Mouse (Mus musculus) G1E (cell line): ENCODE measurements around the gene Mbtd1. TPM values are rescaled to one million over a fixed set of nuclear protein-coding genes. Genes with fewer than 3 reads are reported as not detected.

Experiments
- ATAC-seq: 2 replicates; pipeline ENCODE4 v1.8.0; 2016; ENCODE audit warnings: mild to moderate bottlenecking; ENCODE audit not compliant: insufficient number of reproducible peaks, poor library complexity, low FRiP score, severe bottlenecking; ENCODE audit errors: extremely low read depth
- DNase-seq: peaks from one replicate; pipeline ENCODE4 v3.0.0; 2012; ENCODE audit warnings: low spot score
- H3K27me3 ChIP-seq: 2 replicates; pipeline ENCODE4 v1.6.1; 2012; ENCODE audit warnings: mild to moderate bottlenecking, low read length, inconsistent platforms; ENCODE audit not compliant: insufficient read depth
- H3K36me3 ChIP-seq: replicated peaks from 2 replicates; pipeline ENCODE3; 2012; ENCODE audit warnings: mild to moderate bottlenecking, inconsistent platforms
- H3K4me1 ChIP-seq: 2 replicates; pipeline ENCODE4 v1.6.1; 2012; ENCODE audit warnings: low read depth, low read length, inconsistent platforms, mixed read lengths; ENCODE audit not compliant: insufficient read depth
- H3K4me3 ChIP-seq: 2 replicates; pipeline ENCODE4 v1.5.1; 2012; ENCODE audit warnings: low read depth, mild to moderate bottlenecking, inconsistent platforms, low read length, moderate library complexity, mixed read lengths
- H3K9me3 ChIP-seq: replicated peaks from 2 replicates; pipeline ENCODE4 v1.6.1; 2012; ENCODE audit warnings: inconsistent platforms
- CTCF ChIP-seq: IDR thresholded peaks from 2 replicates; pipeline ENCODE4 v1.5.1; 2012; ENCODE audit warnings: low read depth, low read length, inconsistent platforms, mixed read lengths
- GATA1 ChIP-seq: IDR thresholded peaks from 2 replicates; pipeline ENCODE4 v1.6.1; 2012; ENCODE audit warnings: borderline replicate concordance, low read length, inconsistent platforms, mixed read lengths
- GATA2 ChIP-seq: IDR thresholded peaks from 2 replicates; pipeline ENCODE4 v1.6.1; 2012; ENCODE audit warnings: low read depth, low read length, inconsistent platforms, borderline replicate concordance
- POLR2AphosphoS5 ChIP-seq: IDR thresholded peaks from 2 replicates; pipeline ENCODE4 v1.6.1; 2012; ENCODE audit warnings: low read depth, low read length, inconsistent platforms; ENCODE audit not compliant: insufficient replicate concordance
- TAL1 ChIP-seq: conservative IDR thresholded peaks from 2 replicates; pipeline ENCODE4 v1.6.1; 2012; ENCODE audit warnings: low read depth, low read length, inconsistent platforms, mixed read lengths
- polyA plus RNA-seq: library from polyadenylated mRNA; stranded (reverse); fragments of >175 nt; gene quantifications from 2 replicates; pipeline ENCODE4 v1.2.3, GENCODE M21; 2012
- total RNA-seq, 2 experiments: library from RNA; stranded (forward) in 1 of 2; stranded (reverse) in 1 of 2; fragments of 200-1000 nt in 1 of 2; fragments of >200 nt in 1 of 2; fragmentation: Nextera tagmentation in 1 of 2; gene quantifications; 2 replicates each; pipeline ENCODE4 v1.2.3; 2014 to 2017

The Mbtd1 gene
- total and polyA plus RNA-seq, 3 experiments: 29.3 to 105 (median 39.4) TPM

DNA sequence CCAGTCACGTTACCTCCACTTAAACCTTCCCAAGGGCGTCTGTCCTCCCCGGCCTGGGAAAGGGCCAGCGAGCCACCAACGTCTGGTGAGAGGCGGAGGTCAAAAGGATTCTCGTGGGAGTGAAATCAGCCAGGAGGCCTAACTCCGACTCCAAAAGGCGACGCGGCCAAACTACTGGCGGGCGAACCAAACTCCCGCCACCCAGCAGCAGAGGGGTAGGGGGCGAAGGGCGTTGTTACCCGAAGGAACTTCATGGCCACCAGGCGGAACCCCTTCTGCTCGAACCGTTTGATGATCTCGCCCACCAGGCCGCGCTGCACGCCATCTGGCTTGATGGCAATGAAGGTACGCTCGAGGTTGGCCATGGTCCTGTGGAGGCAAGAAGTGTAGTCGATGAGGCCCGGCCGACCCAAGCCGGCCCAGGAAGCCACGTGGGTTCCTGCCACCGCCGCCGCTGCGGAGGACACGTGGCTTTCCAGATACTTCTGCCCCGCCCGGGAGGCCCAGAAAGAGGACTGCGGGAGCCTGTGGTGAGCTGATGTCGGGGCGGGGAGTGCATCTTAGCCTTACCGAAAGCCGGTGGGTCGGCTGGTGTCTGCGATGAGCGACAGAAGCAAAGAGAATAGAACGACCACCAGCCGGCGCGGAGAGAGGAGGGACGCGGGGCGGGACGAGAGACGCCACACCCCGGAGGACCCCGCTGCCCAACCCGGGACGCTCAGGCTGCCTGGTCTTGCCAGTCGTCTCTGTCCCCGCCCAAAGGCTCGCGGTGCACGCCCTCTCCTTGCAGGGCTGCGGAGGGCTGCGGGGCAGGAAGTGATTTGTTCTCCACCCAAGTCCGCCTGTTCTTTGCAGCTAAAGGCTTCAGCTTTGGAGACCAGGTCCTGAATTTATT, 69.9 kb downstream of the Mbtd1 start:
- Histone ChIP-seq H3K36me3 (peaks cover 82% of the 10 kb centered on the region), H3K4me1 (peaks cover 59% of the 10 kb centered on the region), H3K9me3 (no peaks in the 10 kb centered on the region), H3K27me3 (no peaks in the 10 kb centered on the region), H3K4me3 (peak overlapping the region; percentile 80)
- TF ChIP-seq GATA1 (no peak), POLR2AphosphoS5 (0 out of 2 replicates have a peak, but pooled peaks have one; percentile 30)
- ATAC-seq (peak; percentile 94), DNase-seq (peak; percentile 91)

DNA sequence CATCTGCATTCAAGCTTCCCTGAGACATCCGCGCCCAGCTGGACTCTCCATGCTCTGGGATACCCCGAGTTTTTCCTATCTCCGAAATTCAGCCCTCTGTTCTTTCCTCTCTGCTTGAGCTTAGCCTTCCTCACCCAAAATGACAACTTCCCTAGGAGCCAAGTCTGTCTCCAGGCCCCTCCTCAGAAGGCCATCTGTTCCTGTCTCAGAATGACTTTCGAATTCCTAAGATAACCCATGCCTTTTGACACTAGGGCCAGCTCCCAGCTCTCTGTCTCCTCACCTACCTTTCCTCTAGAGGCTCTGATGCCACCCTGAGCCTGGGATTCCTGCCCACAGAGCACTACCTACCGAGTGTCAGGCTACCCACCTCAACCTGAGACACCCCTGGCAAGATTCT, 70.5 kb downstream of the Mbtd1 start, which contains the start of gene Nme2:
Gene Nme2, minus strand, starts transcription at position 101 of the 400 bp plus-strand sequence.
- no peaks in the 10 kb centered on the region for H3K9me3 ChIP-seq
- peak within 1 kb of the TSS; percentile 80 for H3K4me3 ChIP-seq
- H3K4me1 ChIP-seq: peaks cover 56% of the 10 kb centered on the region
- peaks cover 82% of the 10 kb centered on the region for H3K36me3 ChIP-seq
- DNase-seq: no peak
- ATAC-seq: 0 out of 2 replicates have a peak, but pooled peaks have one; percentile 1
- no peaks in the 10 kb centered on the region for H3K27me3 ChIP-seq
- TF ChIP-seq TAL1 (no peak), GATA1 (no peak), POLR2AphosphoS5 (no peak), CTCF (no peak), GATA2 (no peak)

DNA sequence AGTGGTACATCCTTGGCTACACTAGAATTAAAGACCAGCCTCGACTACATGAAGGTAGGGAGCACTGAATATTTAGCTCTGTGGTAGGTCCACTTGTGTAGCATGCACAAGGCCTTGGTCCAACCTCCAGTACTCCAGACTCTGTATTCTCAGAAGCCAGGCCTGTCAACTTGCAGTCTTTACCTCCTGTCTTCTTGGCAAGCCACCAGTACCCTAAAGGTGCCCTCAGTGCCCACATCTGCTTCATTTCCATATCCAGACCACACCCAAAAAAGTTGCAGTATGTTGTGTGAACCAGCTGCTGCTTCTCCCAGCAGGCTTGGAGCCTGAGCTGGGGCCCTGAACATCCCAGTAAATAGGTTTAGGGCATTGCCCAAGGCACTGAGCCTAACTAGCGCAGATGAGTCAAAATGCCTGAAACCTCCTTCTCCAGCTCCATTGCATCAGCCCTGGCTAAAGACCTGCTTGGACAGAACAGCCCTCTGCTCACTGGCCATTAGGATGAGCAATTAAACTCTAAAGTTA, 71.4 kb downstream of the Mbtd1 start:
- DNase-seq (no peak), ATAC-seq (no peak)
- Histone ChIP-seq H3K4me3 (no peak overlapping the region), H3K27me3 (no peaks in the 10 kb centered on the region), H3K4me1 (peaks cover 58% of the 10 kb centered on the region), H3K9me3 (no peaks in the 10 kb centered on the region), H3K36me3 (peaks cover 81% of the 10 kb centered on the region)
- no peak for TF ChIP-seq TAL1
- no peak for TF ChIP-seq GATA1
- TF ChIP-seq GATA2: no peak
- no peak for TF ChIP-seq POLR2AphosphoS5
- TF ChIP-seq CTCF: no peak

DNA sequence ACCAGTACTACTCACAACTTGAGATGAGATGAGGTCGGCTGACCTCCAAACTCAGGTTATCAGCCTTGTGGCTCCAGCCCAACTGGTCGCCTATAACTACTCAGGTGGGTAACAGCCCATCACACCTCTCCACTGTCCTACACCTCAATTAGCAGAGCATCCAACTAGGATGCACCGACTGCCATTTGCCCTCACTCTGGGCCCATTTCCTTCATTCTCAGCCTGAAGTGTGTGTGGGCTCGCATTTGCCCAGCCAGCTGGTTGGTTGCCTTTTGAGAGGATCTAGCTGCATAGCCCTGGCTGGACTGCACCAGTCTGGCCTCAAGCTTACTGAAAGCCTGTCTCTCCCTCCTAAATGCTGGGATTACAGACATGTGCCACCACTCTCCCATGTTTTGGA, 72.1 kb downstream of the Mbtd1 start:
- Histone ChIP-seq H3K36me3 (peaks cover 81% of the 10 kb centered on the region), H3K4me3 (no peak overlapping the region), H3K27me3 (no peaks in the 10 kb centered on the region), H3K9me3 (no peaks in the 10 kb centered on the region), H3K4me1 (peaks cover 51% of the 10 kb centered on the region)
- ATAC-seq: no peak
- DNase-seq: no peak
- TF ChIP-seq GATA1: no peak
- no peak for TF ChIP-seq POLR2AphosphoS5
- TF ChIP-seq GATA2: no peak
- TF ChIP-seq CTCF: no peak
- no peak for TF ChIP-seq TAL1

DNA sequence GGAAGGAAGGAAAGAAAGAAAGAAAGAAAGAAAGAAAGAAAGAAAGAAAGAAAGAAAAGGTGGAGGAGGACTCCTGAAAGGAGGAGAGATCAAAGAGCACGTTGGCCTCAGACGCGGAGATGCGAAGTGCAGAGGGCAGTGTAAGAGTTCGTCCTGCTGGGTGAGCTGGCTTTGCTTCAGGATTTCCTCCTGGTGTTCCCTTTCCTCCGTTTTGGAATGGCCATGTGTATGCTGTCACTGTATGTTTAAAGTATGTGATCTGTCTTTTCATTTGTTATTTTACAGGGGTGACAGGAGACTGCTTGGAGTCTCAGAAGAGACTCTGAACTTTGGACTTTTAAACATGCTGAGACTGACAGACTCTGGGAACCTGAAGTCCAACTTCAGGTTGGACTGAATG, 75.8 kb downstream of the Mbtd1 start:
- peaks cover 96% of the 10 kb centered on the region for H3K36me3 ChIP-seq
- TF ChIP-seq POLR2AphosphoS5: no peak
- TF ChIP-seq GATA2: no peak
- no peak for TF ChIP-seq CTCF
- no peak for TF ChIP-seq GATA1
- TF ChIP-seq TAL1: no peak
- no peak overlapping the region for H3K4me3 ChIP-seq
- H3K27me3 ChIP-seq: no peaks in the 10 kb centered on the region
- ATAC-seq (no peak), DNase-seq (no peak)
- no peaks in the 10 kb centered on the region for H3K9me3 ChIP-seq
- peaks cover 38% of the 10 kb centered on the region for H3K4me1 ChIP-seq

DNA sequence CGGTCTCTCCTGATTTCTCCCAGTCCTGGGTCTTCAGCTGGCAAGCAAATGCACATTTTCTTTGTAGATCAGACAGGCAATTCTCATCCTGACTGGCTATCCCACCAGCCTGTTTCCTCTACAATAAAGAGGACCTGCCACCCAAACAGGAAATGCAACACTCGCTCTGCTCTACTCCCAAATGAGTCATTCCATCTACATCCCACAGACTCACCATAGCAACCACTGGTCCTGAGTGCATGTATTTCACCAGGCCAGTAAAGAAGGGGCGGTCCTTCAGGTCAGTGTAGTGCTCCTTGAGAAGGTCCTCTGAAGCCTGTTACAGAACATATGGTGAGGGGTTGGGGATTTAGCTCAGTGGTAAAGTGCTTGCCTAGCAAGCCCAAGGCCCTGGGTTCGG, 77.4 kb downstream of the Mbtd1 start:
- H3K36me3 ChIP-seq: peaks cover 80% of the 10 kb centered on the region
- no peak for ATAC-seq

More for the DNA sequence above, 77.4 kb downstream of the Mbtd1 start:
- Histone ChIP-seq H3K9me3 (no peaks in the 10 kb centered on the region), H3K4me1 (peaks cover 24% of the 10 kb centered on the region), H3K4me3 (no peak overlapping the region), H3K27me3 (no peaks in the 10 kb centered on the region)
- TF ChIP-seq GATA2: no peak
- TF ChIP-seq CTCF: no peak
- TF ChIP-seq TAL1: no peak
- no peak for TF ChIP-seq GATA1
- no peak for TF ChIP-seq POLR2AphosphoS5
- DNase-seq: no peak
